Mouse (Mus musculus): ENCODE results near the gene Cops4. TPM values are rescaled to one million over a fixed set of nuclear protein-coding genes. Genes with fewer than 3 reads are reported as not detected.
A peak's percentile ranks its signal among the peaks of the same experiment; 100 is the strongest.

Cops4 gene
- polyA plus RNA-seq, 1 experiment from 2014 or later, result 212 TPM

- no peaks in the 10 kb centered on the region for H3K9me3 ChIP-seq (ENCODE audit: control insufficient read depth, low read length)
- H3K36me3 ChIP-seq (ENCODE audit: control insufficient read depth, insufficient read depth, low read length), result peaks cover 8% of the 10 kb centered on the region; the same call in 1 of the 2 replicates
- no peak overlapping the region for H3K9ac ChIP-seq (ENCODE audit: low read depth, low read length)
- WGBS, result 96% methylated on average over 1 of the region's 1 CpGs
- no peak overlapping the region for H3K4me2 ChIP-seq (replicated peaks; ENCODE audit: low read depth, low read length)
- no peak for ATAC-seq (ENCODE audit: low FRiP score, low TSS enrichment)
- H3K27me3 ChIP-seq (ENCODE audit: control insufficient read depth, insufficient read depth, low read length), result no peaks in the 10 kb centered on the region
- no peak overlapping the region for H3K4me3 ChIP-seq (ENCODE audit: low read length)
- H3K4me1 ChIP-seq (ENCODE audit: control insufficient read depth, insufficient read depth, low read length), result peaks cover 12% of the 10 kb centered on the region
- H3K27ac ChIP-seq (ENCODE audit: low read depth, low read length), result no peak overlapping the region
Observed at GRCm38 (mm10) chr5:100523331-100523730, 5.2 kb downstream of the Cops4 start.

GRCm38 (mm10) chr5:100524921-100525320 is 6.8 kb downstream of the Cops4 start:
- Histone ChIP-seq H3K27me3 (ENCODE audit: control insufficient read depth, insufficient read depth, low read length) (no peaks in the 10 kb centered on the region), H3K4me2 (replicated peaks; ENCODE audit: low read depth, low read length) (no peak overlapping the region), H3K9me3 (ENCODE audit: control insufficient read depth, low read length) (no peaks in the 10 kb centered on the region), H3K36me3 (ENCODE audit: control insufficient read depth, insufficient read depth, low read length) (peaks cover 23% of the 10 kb centered on the region), H3K27ac (ENCODE audit: low read depth, low read length) (no peak overlapping the region), H3K4me1 (ENCODE audit: control insufficient read depth, insufficient read depth, low read length) (0 out of 2 replicates have a peak, but pooled peaks cover 4% of the 10 kb centered on the region), H3K4me3 (ENCODE audit: low read length) (no peak overlapping the region), H3K9ac (ENCODE audit: low read depth, low read length) (no peak overlapping the region)
- no peak for ATAC-seq (ENCODE audit: low FRiP score, low TSS enrichment)
- WGBS, result 94% methylated on average over 9 of the region's 9 CpGs

- WGBS, result 77% methylated on average over 3 of the region's 3 CpGs
- no peak overlapping the region for H3K4me2 ChIP-seq (replicated peaks; ENCODE audit: low read depth, low read length)
- ATAC-seq (ENCODE audit: low FRiP score, low TSS enrichment), result no peak
- H3K27me3 ChIP-seq (ENCODE audit: control insufficient read depth, insufficient read depth, low read length), result no peaks in the 10 kb centered on the region
- no peak overlapping the region for H3K4me3 ChIP-seq (ENCODE audit: low read length)
- peaks cover 30% of the 10 kb centered on the region for H3K36me3 ChIP-seq (ENCODE audit: control insufficient read depth, insufficient read depth, low read length)
- no peak overlapping the region for H3K27ac ChIP-seq (ENCODE audit: low read depth, low read length)
- H3K4me1 ChIP-seq (ENCODE audit: control insufficient read depth, insufficient read depth, low read length), result no peaks in the 10 kb centered on the region
- H3K9ac ChIP-seq (ENCODE audit: low read depth, low read length), result no peak overlapping the region
- H3K9me3 ChIP-seq (ENCODE audit: control insufficient read depth, low read length), result no peaks in the 10 kb centered on the region
Observed at GRCm38 (mm10) chr5:100525620-100526019, 7.5 kb downstream of the Cops4 start.

- Histone ChIP-seq H3K4me2 (replicated peaks; ENCODE audit: low read depth, low read length) (no peak overlapping the region), H3K27ac (ENCODE audit: low read depth, low read length) (no peak overlapping the region), H3K27me3 (ENCODE audit: control insufficient read depth, insufficient read depth, low read length) (no peaks in the 10 kb centered on the region), H3K36me3 (ENCODE audit: control insufficient read depth, insufficient read depth, low read length) (peaks cover 36% of the 10 kb centered on the region), H3K4me1 (ENCODE audit: control insufficient read depth, insufficient read depth, low read length) (no peaks in the 10 kb centered on the region), H3K4me3 (ENCODE audit: low read length) (no peak overlapping the region), H3K9me3 (ENCODE audit: control insufficient read depth, low read length) (no peaks in the 10 kb centered on the region), H3K9ac (ENCODE audit: low read depth, low read length) (no peak overlapping the region)
- 83% methylated on average over 7 of the region's 7 CpGs for WGBS
- ATAC-seq (ENCODE audit: low FRiP score, low TSS enrichment), result no peak
Observed at GRCm38 (mm10) chr5:100526164-100526563, 8.1 kb downstream of the Cops4 start.

GRCm38 (mm10) chr5:100535826-100536225 is 17.7 kb downstream of the Cops4 start:
- H3K4me1 ChIP-seq (ENCODE audit: control insufficient read depth, insufficient read depth, low read length), result no peaks in the 10 kb centered on the region
- no peak overlapping the region for H3K4me3 ChIP-seq (ENCODE audit: low read length)
- WGBS, result 87% methylated on average over 7 of the region's 7 CpGs
- no peaks in the 10 kb centered on the region for H3K9me3 ChIP-seq (ENCODE audit: control insufficient read depth, low read length)
- ATAC-seq (ENCODE audit: low FRiP score, low TSS enrichment), result no peak
- no peak overlapping the region for H3K4me2 ChIP-seq (replicated peaks; ENCODE audit: low read depth, low read length)
- H3K27me3 ChIP-seq (ENCODE audit: control insufficient read depth, insufficient read depth, low read length), result no peaks in the 10 kb centered on the region
- no peak overlapping the region for H3K9ac ChIP-seq (ENCODE audit: low read depth, low read length)
- no peak overlapping the region for H3K27ac ChIP-seq (ENCODE audit: low read depth, low read length)
- peaks cover 74% of the 10 kb centered on the region for H3K36me3 ChIP-seq (ENCODE audit: control insufficient read depth, insufficient read depth, low read length)

- no peak overlapping the region for H3K4me2 ChIP-seq (replicated peaks; ENCODE audit: low read depth, low read length)
- 0 out of 2 replicates have a peak, but pooled peaks have one; percentile 24 for ATAC-seq (ENCODE audit: low FRiP score, low TSS enrichment)
- no peak overlapping the region for H3K9ac ChIP-seq (ENCODE audit: low read depth, low read length)
- WGBS, result 85% methylated on average over 3 of the region's 3 CpGs
- no peaks in the 10 kb centered on the region for H3K4me1 ChIP-seq (ENCODE audit: control insufficient read depth, insufficient read depth, low read length)
- no peak overlapping the region for H3K4me3 ChIP-seq (ENCODE audit: low read length)
- no peaks in the 10 kb centered on the region for H3K27me3 ChIP-seq (ENCODE audit: control insufficient read depth, insufficient read depth, low read length)
- no peaks in the 10 kb centered on the region for H3K9me3 ChIP-seq (ENCODE audit: control insufficient read depth, low read length)
- no peak overlapping the region for H3K27ac ChIP-seq (ENCODE audit: low read depth, low read length)
- peaks cover 72% of the 10 kb centered on the region for H3K36me3 ChIP-seq (ENCODE audit: control insufficient read depth, insufficient read depth, low read length)
Observed at GRCm38 (mm10) chr5:100536638-100537037, 18.5 kb downstream of the Cops4 start.

GRCm38 (mm10) chr5:100546294-100547080 is 28.4 kb downstream of the Cops4 start:
- ATAC-seq (ENCODE audit: low FRiP score, low TSS enrichment), result no peak
- 87% methylated on average over 6 of the region's 6 CpGs for WGBS
- no peaks in the 10 kb centered on the region for H3K4me1 ChIP-seq (ENCODE audit: control insufficient read depth, insufficient read depth, low read length)
- no peaks in the 10 kb centered on the region for H3K9me3 ChIP-seq (ENCODE audit: control insufficient read depth, low read length)
- no peak overlapping the region for H3K27ac ChIP-seq (ENCODE audit: low read depth, low read length)
- no peak overlapping the region for H3K4me2 ChIP-seq (replicated peaks; ENCODE audit: low read depth, low read length)
- H3K4me3 ChIP-seq (ENCODE audit: low read length), result no peak overlapping the region
- no peaks in the 10 kb centered on the region for H3K27me3 ChIP-seq (ENCODE audit: control insufficient read depth, insufficient read depth, low read length)
- H3K36me3 ChIP-seq (ENCODE audit: control insufficient read depth, insufficient read depth, low read length), result peaks cover 70% of the 10 kb centered on the region
- no peak overlapping the region for H3K9ac ChIP-seq (ENCODE audit: low read depth, low read length)

GRCm38 (mm10) chr5:100548236-100548635 is 30.1 kb downstream of the Cops4 start:
- no peaks in the 10 kb centered on the region for H3K27me3 ChIP-seq (ENCODE audit: control insufficient read depth, insufficient read depth, low read length)
- no peak for ATAC-seq (ENCODE audit: low FRiP score, low TSS enrichment)
- H3K27ac ChIP-seq (ENCODE audit: low read depth, low read length), result no peak overlapping the region
- 87% methylated on average over 2 of the region's 2 CpGs for WGBS
- H3K9ac ChIP-seq (ENCODE audit: low read depth, low read length), result no peak overlapping the region
- no peaks in the 10 kb centered on the region for H3K9me3 ChIP-seq (ENCODE audit: control insufficient read depth, low read length)
- peaks cover 56% of the 10 kb centered on the region for H3K36me3 ChIP-seq (ENCODE audit: control insufficient read depth, insufficient read depth, low read length)
- no peak overlapping the region for H3K4me3 ChIP-seq (ENCODE audit: low read length)
- H3K4me1 ChIP-seq (ENCODE audit: control insufficient read depth, insufficient read depth, low read length), result no peaks in the 10 kb centered on the region
- H3K4me2 ChIP-seq (replicated peaks; ENCODE audit: low read depth, low read length), result no peak overlapping the region

- ATAC-seq (ENCODE audit: low FRiP score, low TSS enrichment), result no peak
- Histone ChIP-seq H3K4me3 (ENCODE audit: low read length) (no peak overlapping the region), H3K9me3 (ENCODE audit: control insufficient read depth, low read length) (no peaks in the 10 kb centered on the region), H3K4me1 (ENCODE audit: control insufficient read depth, insufficient read depth, low read length) (no peaks in the 10 kb centered on the region), H3K27me3 (ENCODE audit: control insufficient read depth, insufficient read depth, low read length) (no peaks in the 10 kb centered on the region), H3K4me2 (replicated peaks; ENCODE audit: low read depth, low read length) (no peak overlapping the region), H3K9ac (ENCODE audit: low read depth, low read length) (no peak overlapping the region), H3K27ac (ENCODE audit: low read depth, low read length) (no peak overlapping the region), H3K36me3 (ENCODE audit: control insufficient read depth, insufficient read depth, low read length) (peaks cover 48% of the 10 kb centered on the region)
- WGBS, result 95% methylated on average over 4 of the region's 4 CpGs
Observed at GRCm38 (mm10) chr5:100549311-100549710, 31.2 kb downstream of the Cops4 start.

Data from kidney, embryonic 14.5 days (tissue).